Mouse (Mus musculus): ENCODE measurements at regions not wholly inside any gene's neighbourhood (a gene's known extent, or its start where the extent isn't known, plus 50 kb on each side); places are given as distances from the start of the nearest gene placed in this dataset.

- H3K4me1 ChIP-seq (replicated peaks; ENCODE audit: low read depth, low read length), result no peaks in the 10 kb centered on the region
- H3K9me3 ChIP-seq (ENCODE audit: low read length), result no peaks in the 10 kb centered on the region
- no peaks in the 10 kb centered on the region for H3K36me3 ChIP-seq (ENCODE audit: insufficient read depth, low read length)
- H3K27me3 ChIP-seq (ENCODE audit: insufficient read depth, low read length), result no peaks in the 10 kb centered on the region
- TF ChIP-seq CTCF (conservative IDR thresholded peaks at IDR 0.05; ENCODE audit: low read length), result no peak
- H3K4me3 ChIP-seq (replicated peaks; ENCODE audit: low read length), result no peak overlapping the region
Observed at GRCm38 (mm10) chr13:82453650-82454049, 670.8 kb downstream of the Cetn3 start.

GRCm38 (mm10) chr13:82483265-82483929, 700.5 kb downstream of the Cetn3 start:
- Histone ChIP-seq H3K36me3 (ENCODE audit: insufficient read depth, low read length) (no peaks in the 10 kb centered on the region), H3K9me3 (ENCODE audit: low read length) (no peaks in the 10 kb centered on the region), H3K4me3 (replicated peaks; ENCODE audit: low read length) (no peak overlapping the region), H3K27me3 (ENCODE audit: insufficient read depth, low read length) (no peaks in the 10 kb centered on the region), H3K4me1 (replicated peaks; ENCODE audit: low read depth, low read length) (no peaks in the 10 kb centered on the region)
- no peak for TF ChIP-seq POU5F1 (IDR thresholded peaks at IDR 0.05; ENCODE audit: borderline replicate concordance, low read length)
- no peak for TF ChIP-seq CTCF (conservative IDR thresholded peaks at IDR 0.05; ENCODE audit: low read length)
- no peak for TF ChIP-seq NANOG (IDR thresholded peaks at IDR 0.05; ENCODE audit: borderline replicate concordance, low read length)

- TF ChIP-seq NANOG (IDR thresholded peaks at IDR 0.05; ENCODE audit: borderline replicate concordance, low read length) (no peak), POU5F1 (IDR thresholded peaks at IDR 0.05; ENCODE audit: borderline replicate concordance, low read length) (no peak), CTCF (conservative IDR thresholded peaks at IDR 0.05; ENCODE audit: low read length) (no peak)
- Histone ChIP-seq H3K27me3 (ENCODE audit: insufficient read depth, low read length) (no peaks in the 10 kb centered on the region), H3K4me1 (replicated peaks; ENCODE audit: low read depth, low read length) (no peaks in the 10 kb centered on the region), H3K9me3 (ENCODE audit: low read length) (no peaks in the 10 kb centered on the region), H3K4me3 (replicated peaks; ENCODE audit: low read length) (no peak overlapping the region), H3K36me3 (ENCODE audit: insufficient read depth, low read length) (no peaks in the 10 kb centered on the region)
Observed at GRCm38 (mm10) chr13:82496606-82497005, 713.7 kb downstream of the Cetn3 start.

GRCm38 (mm10) chr13:82508176-82508575, 725.3 kb downstream of the Cetn3 start:
- TF ChIP-seq POU5F1 (IDR thresholded peaks at IDR 0.05; ENCODE audit: borderline replicate concordance, low read length) (no peak), NANOG (IDR thresholded peaks at IDR 0.05; ENCODE audit: borderline replicate concordance, low read length) (no peak), CTCF (conservative IDR thresholded peaks at IDR 0.05; ENCODE audit: low read length) (no peak)
- no peaks in the 10 kb centered on the region for H3K4me1 ChIP-seq (replicated peaks; ENCODE audit: low read depth, low read length)
- H3K36me3 ChIP-seq (ENCODE audit: insufficient read depth, low read length), result no peaks in the 10 kb centered on the region
- H3K4me3 ChIP-seq (replicated peaks; ENCODE audit: low read length), result no peak overlapping the region
- H3K9me3 ChIP-seq (ENCODE audit: low read length), result no peaks in the 10 kb centered on the region
- no peaks in the 10 kb centered on the region for H3K27me3 ChIP-seq (ENCODE audit: insufficient read depth, low read length)

GRCm38 (mm10) chr13:82509512-82509911, 726.6 kb downstream of the Cetn3 start:
- Histone ChIP-seq H3K4me1 (replicated peaks; ENCODE audit: low read depth, low read length) (no peaks in the 10 kb centered on the region), H3K36me3 (ENCODE audit: insufficient read depth, low read length) (no peaks in the 10 kb centered on the region), H3K9me3 (ENCODE audit: low read length) (no peaks in the 10 kb centered on the region), H3K27me3 (ENCODE audit: insufficient read depth, low read length) (no peaks in the 10 kb centered on the region), H3K4me3 (replicated peaks; ENCODE audit: low read length) (no peak overlapping the region)
- TF ChIP-seq NANOG (IDR thresholded peaks at IDR 0.05; ENCODE audit: borderline replicate concordance, low read length) (no peak), CTCF (conservative IDR thresholded peaks at IDR 0.05; ENCODE audit: low read length) (no peak)

Data from E14TG2a.4 (cell line).